Mouse (Mus musculus): ENCODE results near the gene Kl.

Kl gene

DNA sequence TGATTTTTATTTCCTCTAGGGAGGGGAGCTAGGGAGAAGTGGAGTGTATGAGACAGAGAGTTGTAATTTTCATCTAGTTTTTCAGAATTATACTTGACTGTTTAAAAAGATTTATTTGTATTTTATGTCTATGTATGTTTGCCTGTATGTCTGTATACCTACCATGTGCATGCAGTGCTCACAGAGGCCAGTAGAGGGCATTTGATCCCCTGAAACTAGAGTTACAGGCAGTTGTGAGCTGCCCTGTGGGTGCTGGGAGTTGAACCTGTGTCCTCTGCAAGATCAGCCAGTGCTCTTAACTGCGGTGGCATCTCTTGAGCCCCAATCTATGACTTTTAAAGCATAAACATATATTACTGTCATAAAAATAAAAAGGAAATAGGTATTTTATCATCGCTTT is 15.5 kb downstream of the Kl start:
- no peak for DNase-seq

DNA sequence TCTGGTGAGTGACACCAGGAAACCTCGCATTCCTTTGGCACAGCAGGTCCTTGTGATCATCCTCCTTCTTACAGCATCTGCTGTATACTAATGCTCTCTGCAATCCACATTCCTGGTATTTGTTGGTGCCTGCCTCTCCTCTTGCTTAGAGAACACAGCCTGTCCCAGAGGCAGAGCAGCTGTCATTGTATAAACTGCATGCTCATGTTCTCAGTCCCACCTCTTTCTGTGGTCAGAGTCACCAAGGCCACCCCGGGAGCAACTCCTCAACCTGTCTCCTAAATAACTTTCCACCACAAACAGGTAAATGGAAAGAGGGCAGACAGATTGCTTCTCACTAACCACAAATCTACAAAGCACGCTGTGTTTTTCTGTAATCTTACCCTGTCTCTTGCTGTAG is 18.1 kb downstream of the Kl start:
- no peak for DNase-seq

DNA sequence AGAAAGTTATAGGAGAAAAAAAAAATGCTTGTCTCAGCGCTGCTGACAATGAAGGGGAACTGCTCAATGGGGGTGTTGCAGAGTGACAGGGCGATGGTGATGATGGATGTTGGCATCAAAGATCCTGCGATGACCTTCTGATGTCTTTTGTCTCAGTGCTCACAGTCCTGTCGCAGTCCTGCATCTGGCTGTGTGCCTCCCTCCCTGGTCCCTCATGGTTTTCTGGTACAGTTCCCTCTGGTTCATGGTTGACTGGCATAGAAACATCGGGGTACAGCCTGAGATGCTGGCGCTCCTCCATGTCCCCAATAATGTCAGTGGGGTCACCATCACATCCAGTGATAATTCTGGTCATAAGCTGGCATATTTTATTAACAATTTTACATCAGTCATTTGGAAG is 18.7 kb downstream of the Kl start:
- no peak for DNase-seq

- no peak for DNase-seq
Observed at GRCm38 (mm10) chr5:150974226-150974625, 21.8 kb downstream of the Kl start.

GRCm38 (mm10) chr5:150977383-150977958 is 25.1 kb downstream of the Kl start:
- no peak for DNase-seq

DNA sequence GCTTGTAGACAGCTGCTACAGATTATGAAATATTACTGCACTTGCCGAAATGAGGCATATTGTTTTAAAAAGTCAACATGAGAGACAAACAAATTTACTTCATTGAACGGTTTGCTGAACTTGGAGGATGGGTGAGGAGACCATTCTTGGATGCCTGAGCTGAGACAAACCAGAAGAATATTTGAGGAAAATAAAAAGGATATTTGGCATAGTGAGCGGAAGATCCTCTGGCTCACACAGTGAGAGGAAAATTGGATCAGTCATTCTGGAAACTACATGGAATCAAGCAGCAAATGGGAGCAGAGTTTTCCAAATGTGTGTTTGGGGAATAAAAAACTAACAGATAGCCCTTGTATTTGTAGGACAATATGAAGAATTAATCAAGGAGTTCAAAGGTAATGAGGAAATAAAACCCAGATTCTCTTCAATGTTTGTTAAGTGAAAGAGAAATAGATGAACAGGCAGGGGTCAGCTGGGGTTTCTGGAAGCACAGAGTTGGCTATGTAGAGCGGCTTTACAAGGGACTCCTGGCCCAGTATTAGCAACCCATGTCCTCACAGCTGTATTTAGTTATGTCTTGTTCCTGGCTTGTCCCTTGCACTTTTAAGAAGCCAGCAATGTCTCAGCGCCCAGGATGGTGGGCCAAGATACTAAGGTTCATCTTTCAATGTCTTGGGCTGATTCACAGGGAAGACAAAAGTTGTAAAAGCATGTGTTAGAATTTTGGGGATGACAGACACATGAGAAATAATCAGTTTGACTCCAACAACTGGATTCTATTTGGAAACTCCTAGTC is 27.1 kb downstream of the Kl start:
- no peak for DNase-seq

- no peak for DNase-seq
Observed at GRCm38 (mm10) chr5:150982082-150982481, 29.7 kb downstream of the Kl start.

- no peak for DNase-seq
Observed at GRCm38 (mm10) chr5:150994096-150994495, 41.7 kb downstream of the Kl start.

GRCm38 (mm10) chr5:150996586-150996985 is 44.2 kb downstream of the Kl start:
- no peak for DNase-seq

DNA sequence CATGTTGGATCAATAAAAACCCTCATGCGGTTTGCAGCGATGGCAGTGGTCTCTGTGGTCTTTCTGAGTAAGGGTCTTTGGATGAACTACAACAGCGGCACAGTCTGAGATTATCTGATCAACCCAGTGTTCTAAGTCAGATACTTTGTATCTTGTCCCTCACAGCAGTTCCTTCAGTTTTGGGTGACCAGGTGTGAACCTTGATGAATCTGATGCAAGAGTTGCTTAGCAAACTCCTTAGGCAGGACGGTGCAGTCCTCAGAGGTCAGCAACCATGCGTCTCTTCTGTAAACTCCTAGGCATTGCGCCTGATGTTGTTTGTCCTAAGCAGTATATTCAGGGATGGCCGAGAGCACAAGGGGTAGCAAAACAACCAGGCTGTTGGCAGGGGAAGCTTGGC is 48.7 kb downstream of the Kl start:
- no peak for DNase-seq

- DNase-seq: no peak
Observed at GRCm38 (mm10) chr5:151002051-151002450, 49.6 kb downstream of the Kl start.

DNA sequence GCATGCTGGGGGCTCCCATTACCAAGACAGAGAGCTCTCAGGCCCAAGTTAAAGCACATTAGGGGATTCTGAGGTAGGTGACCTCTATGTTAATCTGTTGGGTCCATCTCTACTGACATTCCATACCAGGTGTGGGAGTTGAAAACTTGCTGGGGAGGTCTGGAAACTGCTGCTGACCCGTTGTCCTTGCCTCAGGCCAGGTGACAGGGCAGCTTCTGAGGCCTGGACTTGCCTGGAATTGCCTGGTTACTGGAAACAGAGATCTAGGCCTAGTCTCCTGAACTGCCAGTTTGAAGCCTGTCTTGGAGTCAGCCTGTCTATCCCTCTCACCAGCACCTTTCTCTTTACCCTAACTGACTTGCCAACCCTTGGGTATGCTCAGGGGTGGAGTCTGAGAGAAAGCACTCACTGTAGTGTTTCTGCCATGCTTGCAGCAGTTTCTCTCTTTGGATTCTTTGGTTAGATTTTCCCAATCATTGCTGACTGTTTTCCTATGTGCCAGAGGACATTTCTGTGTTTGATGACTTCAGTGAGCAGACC is 51.9 kb downstream of the Kl start:
- DNase-seq: no peak

DNA sequence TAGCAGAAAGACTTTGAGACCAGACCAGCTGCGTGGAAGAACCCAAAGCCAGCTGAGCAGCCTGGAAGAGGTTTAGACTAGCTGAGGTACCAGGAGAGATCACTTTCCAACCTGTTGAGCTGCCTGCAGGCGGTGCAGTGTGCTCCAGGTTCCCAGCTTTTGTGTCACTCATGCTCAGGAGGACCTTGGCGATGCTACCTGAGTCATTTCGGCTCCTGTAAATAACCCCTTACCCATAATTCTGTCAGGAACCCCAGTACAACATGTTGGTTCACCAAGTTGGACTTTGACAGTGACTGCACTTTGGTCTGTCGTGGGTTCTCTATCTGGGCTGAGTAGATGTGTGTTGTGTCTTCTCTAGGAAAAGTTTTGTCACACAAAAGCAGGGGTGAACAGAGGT is 66.0 kb downstream of the Kl start:
- DNase-seq: no peak

DNA sequence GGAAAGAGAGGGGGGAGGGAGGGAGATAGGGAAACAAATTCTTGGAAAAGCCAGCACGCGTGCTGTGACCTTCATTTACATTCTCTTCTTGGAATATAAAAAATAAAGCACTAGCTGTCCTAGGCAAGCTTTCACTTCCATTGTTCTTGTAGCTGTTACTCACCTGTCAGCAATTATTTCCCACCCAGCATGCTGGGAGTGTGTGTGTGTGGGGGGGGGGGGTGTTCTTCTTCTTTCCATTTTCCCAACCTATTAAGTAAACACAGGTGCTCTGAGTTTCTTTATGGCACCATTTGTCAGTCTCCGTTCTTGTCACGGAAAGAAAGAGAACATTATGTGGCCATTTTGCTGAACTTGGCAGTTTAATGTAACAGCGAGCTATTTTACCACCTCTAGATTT is 66.6 kb downstream of the Kl start:
- no peak for DNase-seq

- DNase-seq: no peak
Observed at GRCm38 (mm10) chr5:151020031-151020820, 67.8 kb downstream of the Kl start.

DNA sequence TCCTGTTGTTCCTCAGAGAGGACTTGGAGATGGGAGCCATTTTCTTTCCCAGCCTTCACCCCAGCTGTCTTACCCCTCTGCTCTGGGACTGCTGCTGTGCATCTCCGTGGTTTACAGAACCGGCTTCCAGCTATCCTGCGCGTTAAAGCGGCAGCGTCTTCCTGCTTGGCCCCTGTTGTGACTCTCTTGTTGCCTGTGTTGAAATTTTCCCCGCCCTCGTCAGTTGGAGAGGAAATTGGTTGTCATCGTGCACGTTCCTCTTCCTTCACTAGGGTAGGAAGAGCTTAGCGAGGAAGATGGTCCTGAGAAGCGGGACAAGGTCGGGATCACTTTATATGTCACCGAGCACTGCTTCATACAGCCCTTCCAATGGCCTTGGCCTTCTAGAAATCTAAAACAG is 68.4 kb downstream of the Kl start:
- no peak for DNase-seq

GRCm38 (mm10) chr5:151022026-151022425 is 69.6 kb downstream of the Kl start:
- DNase-seq: no peak

DNA sequence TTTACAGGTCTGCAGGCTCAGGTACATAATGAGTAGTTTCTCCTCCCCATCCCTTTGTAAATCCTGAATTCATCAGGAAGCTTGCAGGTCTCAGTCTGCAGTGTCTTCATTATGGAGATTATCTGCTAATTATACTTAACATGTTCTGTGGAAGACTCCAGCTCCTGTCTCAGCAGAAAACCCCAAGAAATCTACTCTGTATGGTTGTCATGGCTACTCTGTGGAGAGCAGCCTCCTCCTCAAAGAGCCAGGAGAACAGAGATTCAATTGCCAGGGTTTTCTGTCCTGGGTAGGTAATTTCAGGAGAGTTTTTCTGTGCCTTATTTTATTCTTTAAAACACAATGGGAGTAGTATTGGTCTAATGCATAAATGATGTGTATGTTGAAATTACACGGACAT is 70.5 kb downstream of the Kl start:
- no peak for DNase-seq

DNA sequence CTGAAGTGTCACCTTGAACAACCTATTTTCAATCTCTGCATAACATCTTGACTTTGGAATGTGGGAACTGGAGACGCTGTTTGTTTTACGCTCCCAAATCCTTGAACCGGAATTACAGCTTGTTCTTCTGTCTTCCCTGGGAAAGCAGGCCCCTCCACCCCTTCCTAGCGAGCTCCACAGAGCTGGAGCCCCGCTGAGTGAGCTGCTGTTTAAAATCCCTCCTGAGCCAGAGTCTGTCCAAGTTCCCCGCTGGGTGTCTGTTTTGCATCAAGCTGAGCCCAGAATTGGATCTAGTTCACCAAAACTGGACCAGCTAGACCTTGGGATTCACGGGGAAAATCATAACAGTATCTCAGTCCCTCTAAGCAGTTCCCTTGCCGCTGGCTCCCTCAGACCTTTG is 71.1 kb downstream of the Kl start:
- no peak for DNase-seq

GRCm38 (mm10) chr5:151024483-151024882 is 72.1 kb downstream of the Kl start:
- no peak for DNase-seq

DNA sequence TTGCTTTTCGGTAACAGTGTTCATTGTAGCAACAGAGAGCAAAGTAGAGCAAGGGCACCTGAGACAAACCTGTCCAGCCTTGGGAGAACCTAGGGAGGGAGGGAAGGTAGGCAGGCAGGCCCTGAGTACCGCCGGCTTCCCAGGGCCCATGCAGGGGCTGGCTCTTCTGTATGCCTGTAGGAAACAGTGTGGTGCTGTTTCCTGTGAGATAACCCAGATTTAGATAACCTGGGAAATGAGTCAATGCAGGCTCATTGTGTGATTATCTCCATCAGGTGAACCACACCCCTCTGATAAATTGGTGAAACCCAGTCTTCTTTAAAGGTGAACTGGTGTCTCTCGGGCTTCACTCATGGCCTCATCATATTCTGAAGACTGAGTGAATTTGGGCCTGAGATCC is 73.7 kb downstream of the Kl start:
- no peak for DNase-seq

DNA sequence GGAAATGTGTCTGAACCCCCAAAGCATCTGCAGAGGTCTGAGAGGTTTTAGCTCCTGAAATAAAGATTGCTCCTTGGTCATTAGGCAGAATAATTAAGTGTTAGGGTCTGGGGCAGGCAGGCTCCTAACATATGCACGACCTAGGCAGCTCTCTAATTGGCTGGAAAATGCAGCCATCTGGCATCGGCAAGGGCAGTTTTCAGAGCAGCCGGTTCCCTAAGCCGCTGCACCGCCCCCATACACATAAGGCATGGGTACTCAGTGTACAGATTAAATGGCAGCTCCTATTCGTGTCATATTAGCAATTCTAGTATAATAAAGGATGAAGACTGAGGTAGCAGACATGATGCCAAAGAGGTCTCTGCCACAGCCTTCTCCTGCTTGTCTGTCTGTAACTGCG is 74.8 kb downstream of the Kl start:
- DNase-seq: no peak

DNA sequence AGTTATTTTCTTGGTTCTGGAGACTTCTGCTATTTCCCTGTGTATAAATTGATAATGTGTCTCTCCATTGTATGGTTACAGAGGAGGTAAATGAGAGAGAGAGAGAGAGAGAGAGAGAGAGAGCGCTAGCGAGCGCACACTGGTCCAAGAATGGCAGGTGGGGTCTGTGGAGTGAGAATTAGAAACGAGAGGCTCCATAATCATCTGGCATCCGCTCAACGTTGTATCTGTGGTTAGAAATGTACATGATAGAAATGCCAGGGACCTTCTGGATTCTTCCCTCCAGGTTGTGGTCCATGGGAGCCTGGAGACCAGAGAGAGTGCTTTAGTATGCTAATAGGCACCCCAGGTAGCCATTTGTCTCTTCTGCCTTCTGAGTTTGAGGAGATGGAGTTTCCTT is 76.5 kb downstream of the Kl start:
- no peak for DNase-seq
